Comparison of ENCODE assay signal across 21 mouse cellular contexts in the genomic region with DNA sequence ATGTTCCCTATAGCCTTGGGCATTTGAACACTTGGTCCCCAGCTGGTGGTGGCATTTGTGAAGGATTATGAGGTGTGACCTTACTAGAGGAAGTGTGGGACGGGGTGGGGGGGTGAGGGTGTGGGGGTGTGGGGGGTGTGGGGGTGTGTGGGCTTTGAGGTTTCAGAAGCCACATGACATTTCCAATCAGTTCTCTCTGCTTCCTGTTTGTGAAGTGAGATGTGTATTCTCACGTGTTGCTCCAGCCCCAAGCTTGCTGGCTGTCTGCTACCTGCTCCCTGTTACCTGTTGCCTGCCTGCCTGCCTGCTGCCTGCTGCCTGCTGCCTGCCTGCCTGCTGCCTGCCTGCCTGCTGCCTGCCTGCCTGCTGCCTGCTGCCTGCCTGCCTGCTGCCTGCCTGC.
DNase-seq lines count a peak whose midpoint lies in the region; ATAC-seq and TF ChIP-seq lines count a peak whose summit lies in the region.
"Had no signal": no experiment of that assay in that cellular context is flagged by ENCODE, and none has a peak within 500 bp of the region (broad histone marks: within the 10 kb centered on the region; RNA-seq: fewer than 3 reads in every experiment).

No protein-coding gene starts in this region.

- no peaks in the 10 kb centered on the region for H3K36me3 ChIP-seq in thymus, adult 2 months (ENCODE audit: control insufficient read depth, insufficient read depth, low read length)
- H3K36me3 ChIP-seq: embryonic facial prominence, embryonic 15.5 days; hindbrain, embryonic 13.5 days had no signal

- no peaks in the 10 kb centered on the region for H3K4me1 ChIP-seq in thymus, adult 2 months (replicated peaks; ENCODE audit: control insufficient read depth, insufficient read depth, low read length)

- no peak for TF ChIP-seq POLR2A in thymus, adult 2 months (IDR thresholded peaks at IDR 0.05; ENCODE audit: control insufficient read depth, extremely low read depth, insufficient read depth, low read length, poor library complexity)

- no peak overlapping the region for H3K27ac ChIP-seq in thymus, adult 2 months (ENCODE audit: control insufficient read depth, insufficient read depth, low read length)
- H3K27ac ChIP-seq: embryonic facial prominence, embryonic 15.5 days; hindbrain, embryonic 13.5 days had no signal

- H3K27me3 ChIP-seq in thymus, adult 2 months (ENCODE audit: control insufficient read depth, insufficient read depth, low read length) = no peaks in the 10 kb centered on the region
- H3K27me3 ChIP-seq: CH12.LX; embryonic facial prominence, embryonic 15.5 days had no signal

- DNase-seq in thymus, adult 2 months = no peak
- DNase-seq in frontal cortex, postnatal 10 days (ENCODE audit: low spot score in 2 of 2) = no peak
- no peak for DNase-seq in cerebellum, postnatal 36 days
- no peak for DNase-seq in right cerebral cortex, postnatal 10 days (ENCODE audit: low spot score in 2 of 2)
- DNase-seq: adrenal gland, adult 2 months; adrenal gland, postnatal 25 days; cerebellum, adult 18-20 months; cerebellum, adult 9-11 months; embryo, embryonic 11 days; gastrocnemius, postnatal 14 days; heart, postnatal 10 days; heart, postnatal 4 days had no signal

- H3K4me3 ChIP-seq in thymus, adult 2 months (ENCODE audit: control insufficient read depth, insufficient read depth, low read length) = no peak overlapping the region
- H3K4me3 ChIP-seq: embryonic facial prominence, embryonic 15.5 days; hindbrain, embryonic 13.5 days had no signal

- no peak for TF ChIP-seq CTCF in thymus, adult 2 months (IDR thresholded peaks at IDR 0.05; ENCODE audit: borderline replicate concordance, control insufficient read depth, extremely low read depth, insufficient read depth, low read length, poor library complexity)

- ATAC-seq in CD4-positive, CD25-positive, alpha-beta regulatory T cell, adult 4 months = peak; percentile 48
- ATAC-seq in activated CD4-positive, CD25-positive, alpha-beta regulatory T cell, adult 4 months = peak; percentile 60
- peak; percentile 23 for ATAC-seq in inflammation-experienced regulatory T-cells, adult 6 months
- ATAC-seq in neutrophil, adult 5-6 weeks (ENCODE audit: extremely low read depth, insufficient number of reproducible peaks, low FRiP score, poor library complexity, severe bottlenecking) = peak; percentile 64
- ATAC-seq: forebrain, embryonic 16.5 days; intestine, postnatal 0 days had no signal

- WGBS in thymus, adult 2 months = 4% methylated on average over 2 of the region's 2 CpGs
